ENCODE assay signal across 24 mouse cellular contexts in genomic region chr17:50050456-50050855, GRCm38 (mm10).
DNase-seq lines count a peak whose midpoint lies in the region; ATAC-seq and TF ChIP-seq lines count a peak whose summit lies in the region.
"Had no signal": no experiment of that assay in that cellular context is flagged by ENCODE, and none has a peak within 500 bp of the region (broad histone marks: within the 10 kb centered on the region; RNA-seq: fewer than 3 reads in every experiment).

No protein-coding gene starts in this region.

- intact Hi-C loops in gastrocnemius, adult 2 months (cut with DNase I): no loop called here
- intact Hi-C loops in gastrocnemius, postnatal 36 days (cut with DNase I): loop anchor here (5.0 kb wide), 1 partner anchor 43 kb away; no protein-coding TSS in a partner anchor

- no peak for TF ChIP-seq CTCF in gastrocnemius, adult 2 months (IDR thresholded peaks at IDR 0.05)

- H3K36me3 ChIP-seq in kidney, embryonic 15.5 days: no peaks in the 10 kb centered on the region
- H3K36me3 ChIP-seq: limb, embryonic 13.5 days; liver, embryonic 13.5 days; midbrain, embryonic 10.5 days; stomach, embryonic 15.5 days had no signal

- H3K9me3 ChIP-seq in kidney, embryonic 15.5 days (replicated peaks): no peaks in the 10 kb centered on the region
- H3K9me3 ChIP-seq: heart, embryonic 12.5 days; limb, embryonic 13.5 days; liver, embryonic 13.5 days; midbrain, embryonic 10.5 days; stomach, embryonic 15.5 days had no signal

- no peak overlapping the region for H3K4me3 ChIP-seq in gastrocnemius, adult 2 months
- no peak overlapping the region for H3K4me3 ChIP-seq in kidney, embryonic 15.5 days (replicated peaks)
- H3K4me3 ChIP-seq: heart, embryonic 12.5 days; limb, embryonic 13.5 days; liver, embryonic 13.5 days; midbrain, embryonic 10.5 days; stomach, embryonic 15.5 days had no signal

- no peak overlapping the region for H3K9ac ChIP-seq in kidney, embryonic 15.5 days
- H3K9ac ChIP-seq: heart, embryonic 12.5 days; limb, embryonic 13.5 days; liver, embryonic 13.5 days; lung, embryonic 14.5 days; stomach, embryonic 15.5 days had no signal

- no peaks in the 10 kb centered on the region for H3K4me1 ChIP-seq in kidney, embryonic 15.5 days
- H3K4me1 ChIP-seq: stomach, embryonic 15.5 days had no signal

- no peak for DNase-seq in gastrocnemius, adult 2 months
- no peak for DNase-seq in gastrocnemius, postnatal 36 days
- DNase-seq in A20 (ENCODE audit: low read depth, low spot score): peak; percentile 69
- no peak for DNase-seq in testis, postnatal 14 days (ENCODE audit: low spot score)
- DNase-seq: adrenal gland, postnatal 14 days; cerebellum, adult 9-11 months; heart, adult 18-20 months; heart, postnatal 10 days; kidney, adult 9 months; liver, embryonic 13.5 days; lung, embryonic 14.5 days; right cerebral cortex, postnatal 25 days; spleen, adult 18-20 months; thymus, adult 18-20 months; thymus, postnatal 36 days had no signal

- H3K4me2 ChIP-seq in kidney, embryonic 15.5 days: no peak overlapping the region
- H3K4me2 ChIP-seq: heart, embryonic 12.5 days; limb, embryonic 13.5 days; liver, embryonic 13.5 days; lung, embryonic 14.5 days; stomach, embryonic 15.5 days had no signal

- WGBS in kidney, embryonic 15.5 days: 87% methylated on average over 9 of the region's 9 CpGs

- H3K27me3 ChIP-seq in kidney, embryonic 15.5 days: no peaks in the 10 kb centered on the region
- H3K27me3 ChIP-seq: heart, embryonic 12.5 days; limb, embryonic 13.5 days; stomach, embryonic 15.5 days had no signal

- peak overlapping the region; percentile 43 for H3K27ac ChIP-seq in gastrocnemius, adult 2 months
- H3K27ac ChIP-seq in kidney, embryonic 15.5 days: no peak overlapping the region
- H3K27ac ChIP-seq: hindbrain, postnatal 0 days; limb, embryonic 13.5 days; liver, embryonic 13.5 days; midbrain, embryonic 10.5 days; stomach, embryonic 15.5 days had no signal

- peak; percentile 70 for ATAC-seq in common myeloid progenitor, adult 5-6 weeks (replicated peaks; ENCODE audit: low read depth, poor library complexity, severe bottlenecking)
- peak; percentile 48; the same call in 1 of the 2 replicates for ATAC-seq in monocyte, adult 5-6 weeks (replicated peaks; ENCODE audit: insufficient number of reproducible peaks, low FRiP score, low TSS enrichment, poor library complexity, severe bottlenecking)
- ATAC-seq in kidney, embryonic 15.5 days (replicated peaks; ENCODE audit: low FRiP score): no peak
- ATAC-seq: hindbrain, postnatal 0 days; intestine, embryonic 16.5 days had no signal
